Mouse (Mus musculus) liver, adult 2 months (tissue): ENCODE measurements around the gene Gm47995. TPM values are rescaled to one million over a fixed set of nuclear protein-coding genes. Genes with fewer than 3 reads are reported as not detected.
A peak's percentile ranks its signal among the peaks of the same experiment; 100 is the strongest.

ENCODE experiments used
- DNase-seq: peaks from one replicate; pipeline ENCODE4 v3.0.0-alpha.2; 2011; ENCODE audit warnings: low read depth, low spot score; ENCODE audit errors: extremely low read depth
- H3K27ac ChIP-seq: fragments of 200-500 bp; replicated peaks from 2 replicates; pipeline ENCODE4 v1.5.1; 2012; ENCODE audit warnings: low read depth, mild to moderate bottlenecking, control low read depth, inconsistent platforms, low read length; ENCODE audit not compliant: insufficient read depth
- H3K27me3 ChIP-seq: fragments of 200-500 bp; 2 replicates; pipeline ENCODE4 v1.6.1; 2012; ENCODE audit warnings: mild to moderate bottlenecking, moderate library complexity, low read length, inconsistent platforms; ENCODE audit not compliant: control insufficient read depth, insufficient read depth
- H3K36me3 ChIP-seq: fragments of 200-500 bp; 2 replicates; pipeline ENCODE4 v1.6.1; 2012; ENCODE audit warnings: low read length, inconsistent platforms; ENCODE audit not compliant: control insufficient read depth, insufficient read depth
- H3K4me1 ChIP-seq: fragments of 200-500 bp; 2 replicates; pipeline ENCODE4 v1.6.1; 2011; ENCODE audit warnings: low read length; ENCODE audit not compliant: control insufficient read depth, insufficient read depth
- H3K4me3 ChIP-seq: fragments of 200-500 bp; 2 replicates; pipeline ENCODE4 v1.5.1; 2011; ENCODE audit warnings: low read depth, mild to moderate bottlenecking, control low read depth, low read length, moderate library complexity; ENCODE audit not compliant: insufficient read depth
- H3K79me2 ChIP-seq: fragments of 200-500 bp; 2 replicates; pipeline ENCODE4 v1.6.1; 2012; ENCODE audit warnings: inconsistent platforms, mild to moderate bottlenecking, low read length, moderate library complexity; ENCODE audit not compliant: control insufficient read depth, insufficient read depth
- H3K9ac ChIP-seq: fragments of 200-500 bp; 2 replicates; pipeline ENCODE4 v1.6.1; 2012; ENCODE audit warnings: low read depth, mild to moderate bottlenecking, control low read depth, inconsistent platforms, low read length
- CTCF ChIP-seq: fragments of 200-500 bp; IDR thresholded peaks from 2 replicates; pipeline ENCODE4 v1.5.1; 2011; ENCODE audit warnings: low read depth, low read length, control low read depth
- POLR2A ChIP-seq: fragments of 200-500 bp; IDR thresholded peaks from 2 replicates; pipeline ENCODE4 v1.6.1; 2011; ENCODE audit warnings: low read length, control low read depth; ENCODE audit not compliant: insufficient read depth; ENCODE audit errors: extremely low read depth
- WGBS: fragments of 180-500 bp; shearing (Covaris S2); methylation state at CpG from one replicate; pipeline ENCODE4 v1.1.7; 2018; 5-methylcytosine and 5-hydroxymethylcytosine counted together
- polyA plus RNA-seq: library from polyadenylated mRNA; depleted of rRNA; stranded (reverse); fragments of >200 nt; gene quantifications from 2 replicates; pipeline ENCODE4 v1.2.3, GENCODE M21; 2012
- total RNA-seq: library from RNA; depleted of rRNA; stranded (reverse); fragments of >200 nt; gene quantifications from 2 replicates; pipeline ENCODE4 v1.2.3, GENCODE M21; 2014

Gm47995 gene
- total and polyA plus RNA-seq, 2 experiments, result not detected

- H3K27ac ChIP-seq, result no peak overlapping the region
- 73% methylated on average over 7 of the region's 7 CpGs for WGBS
- TF ChIP-seq POLR2A, result no peak
- no peak for TF ChIP-seq CTCF
- no peaks in the 10 kb centered on the region; the same call in 1 of the 2 replicates for H3K79me2 ChIP-seq
- no peaks in the 10 kb centered on the region for H3K36me3 ChIP-seq
- peaks cover 17% of the 10 kb centered on the region for H3K4me1 ChIP-seq
- H3K27me3 ChIP-seq, result no peaks in the 10 kb centered on the region
- H3K4me3 ChIP-seq, result no peak overlapping the region
- DNase-seq, result no peak
- H3K9ac ChIP-seq, result no peak overlapping the region
Measured at GRCm38 (mm10) chr1:151156777-151157632, 41.2 kb upstream of the Gm47995 start.

GRCm38 (mm10) chr1:151157963-151158856 lies 40.0 kb upstream of the Gm47995 start:
- DNase-seq, result peak; percentile 74
- no peaks in the 10 kb centered on the region; the same call in 1 of the 2 replicates for H3K79me2 ChIP-seq
- H3K27me3 ChIP-seq, result no peaks in the 10 kb centered on the region
- H3K36me3 ChIP-seq, result no peaks in the 10 kb centered on the region
- H3K9ac ChIP-seq, result no peak overlapping the region
- peaks cover 11% of the 10 kb centered on the region for H3K4me1 ChIP-seq
- peak overlapping the region; percentile 91 for H3K27ac ChIP-seq
- no peak overlapping the region for H3K4me3 ChIP-seq
- WGBS, result 37% methylated on average over 9 of the region's 9 CpGs
- TF ChIP-seq POLR2A, result no peak
- TF ChIP-seq CTCF, result no peak

- 82% methylated on average over 2 of the region's 2 CpGs for WGBS
- Histone ChIP-seq H3K27me3 (no peaks in the 10 kb centered on the region), H3K9ac (no peak overlapping the region), H3K4me1 (peaks cover 9% of the 10 kb centered on the region), H3K36me3 (no peaks in the 10 kb centered on the region), H3K27ac (no peak overlapping the region; the same call in 1 of the 2 replicates), H3K79me2 (no peaks in the 10 kb centered on the region; the same call in 1 of the 2 replicates), H3K4me3 (no peak overlapping the region)
- no peak for TF ChIP-seq CTCF
- no peak for TF ChIP-seq POLR2A
- peak; percentile 85 for DNase-seq
Measured at GRCm38 (mm10) chr1:151158857-151159510, 39.3 kb upstream of the Gm47995 start.

GRCm38 (mm10) chr1:151166031-151166430 lies 32.2 kb upstream of the Gm47995 start:
- peak overlapping the region; percentile 79 for H3K27ac ChIP-seq
- no peaks in the 10 kb centered on the region for H3K36me3 ChIP-seq
- H3K4me3 ChIP-seq, result no peak overlapping the region
- peak; percentile 79 for DNase-seq
- WGBS, result 15% methylated on average over 8 of the region's 8 CpGs
- H3K4me1 ChIP-seq, result peaks cover 9% of the 10 kb centered on the region; the same call in 1 of the 2 replicates
- H3K27me3 ChIP-seq, result no peaks in the 10 kb centered on the region
- no peaks in the 10 kb centered on the region for H3K79me2 ChIP-seq
- TF ChIP-seq CTCF (no peak), POLR2A (no peak)
- no peak overlapping the region for H3K9ac ChIP-seq

- Histone ChIP-seq H3K9ac (peak overlapping the region; percentile 34; the same call in 1 of the 2 replicates), H3K79me2 (no peaks in the 10 kb centered on the region), H3K36me3 (no peaks in the 10 kb centered on the region), H3K4me3 (no peak overlapping the region), H3K27ac (peak overlapping the region; percentile 90), H3K27me3 (no peaks in the 10 kb centered on the region), H3K4me1 (peaks cover 9% of the 10 kb centered on the region; the same call in 1 of the 2 replicates)
- DNase-seq, result peak; percentile 95
- TF ChIP-seq CTCF (no peak), POLR2A (no peak)
- WGBS, result 35% methylated on average over 12 of the region's 12 CpGs
Measured at GRCm38 (mm10) chr1:151167297-151168047, 30.8 kb upstream of the Gm47995 start.
